Mouse (Mus musculus): ENCODE measurements around the gene Cir1. TPM values are rescaled to one million over a fixed set of nuclear protein-coding genes. Genes with fewer than 3 reads are reported as not detected.

The Cir1 gene
- polyA plus RNA-seq, 1 experiment from 2014 or later = 26.9 TPM

DNA sequence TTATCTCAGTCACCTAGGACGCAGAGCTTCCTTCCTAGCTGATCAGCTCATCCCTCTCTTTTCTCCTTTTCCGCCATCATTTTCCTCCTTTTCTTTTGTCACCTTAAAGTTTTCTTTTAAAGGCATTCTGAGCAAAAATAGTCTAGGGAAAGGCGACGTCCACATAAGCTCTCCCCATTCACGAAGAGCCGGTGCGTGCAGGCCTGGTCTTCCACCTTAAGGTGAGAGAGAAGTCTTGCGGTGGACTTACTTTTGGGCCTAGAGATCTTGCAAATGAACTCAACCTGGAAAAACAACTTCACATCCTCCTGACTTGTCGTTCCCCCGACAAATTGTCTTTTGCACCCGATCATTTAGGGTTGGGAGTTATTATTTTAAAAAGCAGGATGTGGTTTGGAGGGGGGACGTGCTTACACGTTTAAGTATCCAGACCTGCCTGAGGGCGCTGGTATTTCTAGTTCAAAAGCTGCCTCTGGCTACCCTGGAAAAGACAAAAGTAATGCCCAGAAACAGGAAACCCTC, 42.4 kb downstream of the Cir1 start:
- H3K9me3 ChIP-seq (replicated peaks) = no peaks in the 10 kb centered on the region
- no peak overlapping the region for H3K4me3 ChIP-seq (replicated peaks)
- peaks cover 39% of the 10 kb centered on the region for H3K4me1 ChIP-seq
- H3K27ac ChIP-seq (replicated peaks) = no peak overlapping the region
- WGBS = 4% methylated on average over 14 of the region's 14 CpGs
- no peak overlapping the region for H3K9ac ChIP-seq (replicated peaks)
- peaks cover 69% of the 10 kb centered on the region for H3K27me3 ChIP-seq (replicated peaks)
- no peaks in the 10 kb centered on the region for H3K36me3 ChIP-seq
- H3K4me2 ChIP-seq = 0 out of 2 replicates have a peak overlapping the region, but pooled peaks have one; percentile 55
- ATAC-seq (ENCODE audit: low FRiP score) = no peak

GRCm38 (mm10) chr2:73269666-73270065, 42.8 kb downstream of the Cir1 start:
- Histone ChIP-seq H3K36me3 (no peaks in the 10 kb centered on the region), H3K27me3 (replicated peaks) (peaks cover 73% of the 10 kb centered on the region), H3K4me2 (no peak overlapping the region), H3K9ac (replicated peaks) (no peak overlapping the region), H3K4me3 (replicated peaks) (no peak overlapping the region), H3K27ac (replicated peaks) (no peak overlapping the region), H3K9me3 (replicated peaks) (no peaks in the 10 kb centered on the region), H3K4me1 (peaks cover 39% of the 10 kb centered on the region)
- ATAC-seq (ENCODE audit: low FRiP score) = no peak
- WGBS = 2% methylated on average over 17 of the region's 17 CpGs

DNA sequence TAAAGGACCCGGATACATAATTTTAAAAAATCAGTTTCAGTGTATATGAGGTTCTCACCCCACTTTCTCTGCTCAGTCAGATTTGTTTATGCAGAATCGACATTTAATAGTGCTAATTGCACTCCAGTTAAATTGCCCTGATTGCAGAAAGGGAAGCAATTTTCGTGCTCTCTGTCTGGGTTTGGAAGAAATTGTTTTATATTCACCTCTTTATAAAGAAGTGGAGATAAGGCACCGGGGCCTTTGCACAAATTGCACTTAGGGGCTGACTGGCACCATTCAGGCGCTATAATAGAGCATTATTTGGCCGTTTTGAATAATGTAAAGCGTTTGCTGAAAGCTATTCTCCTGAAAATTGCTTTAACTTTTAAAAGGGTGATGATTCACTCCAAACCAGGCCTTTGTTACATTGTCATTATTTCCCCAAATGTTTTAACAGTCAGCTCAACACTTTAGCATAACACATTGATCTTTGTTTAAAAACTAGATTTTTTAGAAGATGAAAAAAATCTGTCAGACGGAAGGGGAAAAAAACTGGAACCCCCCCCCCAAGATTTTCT, 43.6 kb downstream of the Cir1 start:
- Histone ChIP-seq H3K36me3 (no peaks in the 10 kb centered on the region), H3K4me1 (peaks cover 35% of the 10 kb centered on the region), H3K27me3 (replicated peaks) (peaks cover 75% of the 10 kb centered on the region), H3K9ac (replicated peaks) (no peak overlapping the region), H3K4me3 (replicated peaks) (no peak overlapping the region), H3K4me2 (no peak overlapping the region), H3K27ac (replicated peaks) (no peak overlapping the region), H3K9me3 (replicated peaks) (no peaks in the 10 kb centered on the region)
- ATAC-seq (ENCODE audit: low FRiP score) = no peak
- 6% methylated on average over 8 of the region's 8 CpGs for WGBS

DNA sequence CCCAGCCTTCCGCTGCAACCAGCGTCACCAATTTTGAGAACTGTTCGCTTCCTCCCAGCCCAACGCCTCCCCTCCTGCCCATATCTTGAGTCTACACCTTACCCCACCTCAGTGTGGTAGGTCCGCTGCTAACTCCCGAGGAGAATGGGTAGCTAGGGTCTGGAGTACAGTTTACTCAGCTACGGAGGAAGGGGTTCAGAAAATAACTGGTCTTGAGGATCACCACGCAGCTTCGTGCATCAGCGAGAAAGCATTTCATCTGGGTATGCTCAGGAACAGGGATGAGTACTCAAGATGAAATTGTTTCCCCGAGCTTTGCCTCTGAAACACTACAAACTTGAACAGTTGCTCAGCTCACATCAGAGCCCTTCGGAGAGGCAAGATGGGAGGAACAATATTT, 44.2 kb downstream of the Cir1 start:
- H3K36me3 ChIP-seq = no peaks in the 10 kb centered on the region
- 6% methylated on average over 12 of the region's 12 CpGs for WGBS
- ATAC-seq (ENCODE audit: low FRiP score) = no peak
- no peak overlapping the region for H3K27ac ChIP-seq (replicated peaks)
- no peak overlapping the region for H3K4me2 ChIP-seq
- peaks cover 34% of the 10 kb centered on the region for H3K4me1 ChIP-seq
- H3K9me3 ChIP-seq (replicated peaks) = no peaks in the 10 kb centered on the region
- no peak overlapping the region for H3K9ac ChIP-seq (replicated peaks)
- H3K4me3 ChIP-seq (replicated peaks) = no peak overlapping the region
- peaks cover 77% of the 10 kb centered on the region for H3K27me3 ChIP-seq (replicated peaks)

GRCm38 (mm10) chr2:73267818-73268217, 44.7 kb downstream of the Cir1 start:
- no peaks in the 10 kb centered on the region for H3K9me3 ChIP-seq (replicated peaks)

DNA sequence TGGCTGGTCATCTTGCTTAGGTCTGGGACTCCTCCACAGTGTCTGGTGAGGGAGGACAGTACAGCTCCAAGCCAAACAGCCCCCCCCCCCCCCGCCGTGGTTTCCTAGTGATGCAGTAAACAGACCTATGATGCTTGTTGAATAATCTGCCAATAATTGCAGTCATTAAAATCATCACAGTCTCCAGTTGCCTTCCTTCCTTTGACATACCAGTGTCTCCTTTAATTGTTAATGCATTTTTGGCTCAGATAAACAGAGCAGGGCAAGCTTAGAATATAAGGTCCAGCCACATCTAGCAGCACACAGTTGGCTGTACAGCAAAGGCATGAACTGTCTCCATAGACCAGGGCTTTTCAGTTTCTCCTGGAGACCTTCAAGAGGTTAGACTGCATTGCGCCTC, 45.3 kb downstream of the Cir1 start:
- Histone ChIP-seq H3K4me2 (no peak overlapping the region), H3K36me3 (no peaks in the 10 kb centered on the region), H3K27me3 (replicated peaks) (peaks cover 87% of the 10 kb centered on the region), H3K9me3 (replicated peaks) (no peaks in the 10 kb centered on the region), H3K27ac (replicated peaks) (no peak overlapping the region), H3K9ac (replicated peaks) (no peak overlapping the region), H3K4me1 (peaks cover 26% of the 10 kb centered on the region), H3K4me3 (replicated peaks) (no peak overlapping the region)
- 17% methylated on average over 3 of the region's 3 CpGs for WGBS
- ATAC-seq (ENCODE audit: low FRiP score) = no peak

More at GRCm38 (mm10) chr2:73267818-73268217, 44.7 kb downstream of the Cir1 start:
- Histone ChIP-seq H3K27ac (replicated peaks) (no peak overlapping the region), H3K36me3 (no peaks in the 10 kb centered on the region), H3K4me2 (no peak overlapping the region), H3K27me3 (replicated peaks) (peaks cover 81% of the 10 kb centered on the region), H3K4me1 (peaks cover 30% of the 10 kb centered on the region), H3K9ac (replicated peaks) (no peak overlapping the region), H3K4me3 (replicated peaks) (no peak overlapping the region)
- no peak for ATAC-seq (ENCODE audit: low FRiP score)
- 6% methylated on average over 4 of the region's 4 CpGs for WGBS

- H3K4me1 ChIP-seq = peaks cover 23% of the 10 kb centered on the region
- 47% methylated on average over 1 of the region's 1 CpGs for WGBS
- H3K27me3 ChIP-seq (replicated peaks) = peaks cover 89% of the 10 kb centered on the region
- H3K4me2 ChIP-seq = no peak overlapping the region
- no peak overlapping the region for H3K4me3 ChIP-seq (replicated peaks)
- no peak for ATAC-seq (ENCODE audit: low FRiP score)
- H3K9ac ChIP-seq (replicated peaks) = no peak overlapping the region
- no peak overlapping the region for H3K27ac ChIP-seq (replicated peaks)
- no peaks in the 10 kb centered on the region for H3K9me3 ChIP-seq (replicated peaks)
- H3K36me3 ChIP-seq = no peaks in the 10 kb centered on the region
These were observed 45.9 kb downstream of the Cir1 start for GRCm38 (mm10) chr2:73266623-73267022.

DNA sequence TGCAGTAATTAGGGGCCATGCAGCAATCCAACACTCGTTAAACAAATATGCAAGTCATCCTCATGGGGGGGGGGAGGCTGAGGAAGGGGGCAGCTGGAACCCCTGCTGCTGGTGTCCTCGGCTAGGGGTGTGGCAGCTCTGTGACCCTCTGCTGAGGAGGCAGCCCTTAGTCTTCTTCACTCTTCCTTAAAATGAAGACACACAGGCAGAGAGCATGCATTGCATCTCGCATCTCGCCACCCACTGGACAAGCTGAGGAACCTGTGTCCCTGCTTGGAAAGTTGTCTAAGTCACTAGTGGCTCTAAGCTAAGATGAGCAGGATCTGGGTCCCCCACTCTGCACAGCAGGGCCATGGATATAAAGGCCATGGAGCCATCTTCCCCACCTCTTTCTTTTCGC, 46.5 kb downstream of the Cir1 start:
- WGBS = 3% methylated on average over 5 of the region's 5 CpGs
- Histone ChIP-seq H3K9ac (replicated peaks) (no peak overlapping the region), H3K27ac (replicated peaks) (no peak overlapping the region), H3K4me3 (replicated peaks) (no peak overlapping the region), H3K9me3 (replicated peaks) (no peaks in the 10 kb centered on the region), H3K36me3 (no peaks in the 10 kb centered on the region), H3K4me2 (no peak overlapping the region), H3K27me3 (replicated peaks) (peaks cover 84% of the 10 kb centered on the region), H3K4me1 (peaks cover 17% of the 10 kb centered on the region)
- no peak for ATAC-seq (ENCODE audit: low FRiP score)

- Histone ChIP-seq H3K27me3 (replicated peaks) (peaks cover 71% of the 10 kb centered on the region), H3K9ac (replicated peaks) (no peak overlapping the region), H3K4me2 (peak overlapping the region; percentile 54; the same call in 1 of the 2 replicates), H3K4me1 (peaks cover 10% of the 10 kb centered on the region), H3K36me3 (no peaks in the 10 kb centered on the region), H3K27ac (replicated peaks) (no peak overlapping the region), H3K9me3 (replicated peaks) (no peaks in the 10 kb centered on the region), H3K4me3 (replicated peaks) (no peak overlapping the region; the same call in 1 of the 2 replicates)
- ATAC-seq (ENCODE audit: low FRiP score) = no peak
- WGBS = 10% methylated on average over 11 of the region's 11 CpGs
These were observed 47.8 kb downstream of the Cir1 start for GRCm38 (mm10) chr2:73264611-73265195.

DNA sequence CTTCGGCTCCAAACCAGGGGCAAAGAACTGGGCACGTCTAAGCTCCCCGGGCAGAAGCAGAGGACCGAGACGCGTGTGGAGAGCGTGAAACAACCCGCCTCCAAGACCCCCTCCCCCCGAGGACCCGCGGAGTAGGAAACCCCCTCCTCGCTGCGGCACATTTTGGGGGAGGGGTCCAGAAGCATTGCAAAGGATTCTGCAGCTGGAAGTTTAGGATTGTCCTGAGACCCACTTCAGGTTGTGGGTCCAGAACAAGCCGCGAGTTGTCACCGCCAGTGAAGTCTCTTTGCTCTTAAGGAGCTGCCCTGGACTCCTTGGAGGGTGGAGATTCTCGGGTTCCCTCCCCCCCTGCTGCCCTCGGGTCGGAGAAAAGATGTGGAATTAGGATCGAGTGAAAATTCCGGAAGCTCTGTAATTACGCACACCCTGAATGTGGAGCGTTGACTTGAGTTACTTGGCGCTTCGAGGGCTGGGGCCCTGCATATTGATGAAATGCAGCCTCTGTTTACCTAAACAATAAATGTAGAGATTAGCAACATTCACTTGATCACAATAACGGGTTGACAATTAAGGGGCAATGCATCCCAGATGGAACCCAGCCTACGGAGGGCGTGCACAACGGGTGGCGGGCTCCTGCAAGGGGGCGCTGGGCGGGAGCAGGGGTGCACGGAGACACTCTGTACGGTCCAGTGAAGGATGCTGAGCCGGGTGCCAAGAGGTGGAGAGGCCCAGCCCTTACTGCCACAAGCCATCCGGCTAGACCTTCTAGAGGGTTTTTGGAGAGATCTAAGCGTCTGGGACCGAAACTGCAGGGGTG, 48.5 kb downstream of the Cir1 start:
- H3K4me2 ChIP-seq = peak overlapping the region; percentile 54
- no peaks in the 10 kb centered on the region for H3K36me3 ChIP-seq
- no peak overlapping the region for H3K27ac ChIP-seq (replicated peaks)
- peaks cover 10% of the 10 kb centered on the region for H3K4me1 ChIP-seq
- no peaks in the 10 kb centered on the region for H3K9me3 ChIP-seq (replicated peaks)
- H3K27me3 ChIP-seq (replicated peaks) = peaks cover 69% of the 10 kb centered on the region
- 2% methylated on average over 38 of the region's 38 CpGs for WGBS
- H3K4me3 ChIP-seq (replicated peaks) = peak overlapping the region; percentile 31
- no peak overlapping the region for H3K9ac ChIP-seq (replicated peaks)
- no peak; the same call in 1 of the 2 replicates for ATAC-seq (ENCODE audit: low FRiP score)

DNA sequence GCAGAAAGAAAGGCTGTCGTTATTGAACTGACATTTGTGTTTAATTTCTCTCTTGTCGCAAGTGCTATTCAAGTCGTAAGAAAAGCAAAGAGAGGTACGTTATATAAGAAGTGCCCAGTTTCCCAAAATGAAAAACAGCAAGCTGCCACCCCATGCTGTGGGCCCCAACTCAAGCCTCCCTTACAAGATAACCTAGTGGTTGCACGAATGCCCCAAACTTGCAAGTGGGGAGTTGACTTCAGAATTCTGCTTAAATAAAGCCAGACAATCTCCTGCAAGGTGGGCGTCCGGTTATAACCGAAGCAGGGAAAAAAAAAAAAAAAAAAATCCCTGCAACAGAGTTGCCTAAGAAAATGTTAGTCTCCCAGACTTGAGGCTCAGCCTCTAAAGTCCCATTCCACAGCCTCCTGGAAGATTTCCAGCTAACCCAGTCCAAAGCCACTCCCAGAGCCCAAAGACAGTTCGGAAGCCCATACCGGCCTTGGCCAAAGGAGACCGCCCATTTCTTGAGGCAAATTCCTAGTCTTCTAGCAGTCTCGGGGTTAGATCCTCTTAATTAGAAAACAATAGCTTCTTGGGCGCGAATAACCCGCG, 49.2 kb downstream of the Cir1 start:
- peak overlapping the region; percentile 31 for H3K4me3 ChIP-seq (replicated peaks)
- H3K27ac ChIP-seq (replicated peaks) = no peak overlapping the region
- no peak overlapping the region for H3K9ac ChIP-seq (replicated peaks)
- H3K4me1 ChIP-seq = peaks cover 10% of the 10 kb centered on the region
- H3K27me3 ChIP-seq (replicated peaks) = peaks cover 63% of the 10 kb centered on the region
- ATAC-seq (ENCODE audit: low FRiP score) = no peak
- H3K9me3 ChIP-seq (replicated peaks) = no peaks in the 10 kb centered on the region
- WGBS = 9% methylated on average over 16 of the region's 16 CpGs
- H3K36me3 ChIP-seq = no peaks in the 10 kb centered on the region
- peak overlapping the region; percentile 54 for H3K4me2 ChIP-seq

Measured in neural tube, embryonic 15.5 days (tissue).